Mouse (Mus musculus) heart, embryonic 13.5 days (tissue): ENCODE measurements around the gene Clec4a3. TPM values are rescaled to one million over a fixed set of nuclear protein-coding genes. Genes with fewer than 3 reads are reported as not detected.

Experiments used
- polyA plus RNA-seq: library from polyadenylated mRNA; unstranded; fragments of >200 nt; fragmentation: Nextera tagmentation; extraction: Ambion mirVana; gene quantifications from 2 replicates; pipeline ENCODE4 v1.2.1, GENCODE M21; 2015

The Clec4a3 gene
- polyA plus RNA-seq, 1 experiment from 2014 or later, result 1.0 TPM

Other genes with a start within 250 kb of the Clec4a3 start
- 0.71 and 0.94 TPM in 2 replicates for gene Nanog, start 245.0 kb upstream of the Clec4a3 start, polyA plus RNA-seq
- gene Slc2a3, start 150.9 kb upstream of the Clec4a3 start, polyA plus RNA-seq, result 12.1 and 15.4 TPM in 2 replicates
- 4.8 and 5.6 TPM in 2 replicates for gene Foxj2, start 132.6 kb upstream of the Clec4a3 start, polyA plus RNA-seq
- gene C3ar1, start 96.4 kb upstream of the Clec4a3 start, polyA plus RNA-seq, result 2.4 and 3.0 TPM in 2 replicates
- gene Necap1, start 78.0 kb upstream of the Clec4a3 start, polyA plus RNA-seq, result 49.9 and 51.3 TPM in 2 replicates
- gene Clec4a1, start 30.7 kb upstream of the Clec4a3 start, polyA plus RNA-seq, result 0.70 and 0.94 TPM in 2 replicates
- not detected in 2 replicates for gene Clec4a4, start 37.9 kb downstream of the Clec4a3 start, polyA plus RNA-seq
- not detected in 2 replicates for gene Clec4b1, start 97.4 kb downstream of the Clec4a3 start, polyA plus RNA-seq
- 1.3 and 2.3 TPM in 2 replicates for gene Clec4a2, start 153.9 kb downstream of the Clec4a3 start, polyA plus RNA-seq
- gene Clec4b2, start 220.4 kb downstream of the Clec4a3 start, polyA plus RNA-seq, result not detected in 2 replicates